Mouse (Mus musculus): ENCODE data around the gene Vmn1r86.
"Not testable (repeated sequence)": the region's sequence is repeated elsewhere in the genome, so short reads cannot be mapped to it uniquely, and the experiment has no call there.

Vmn1r86 gene

DNA sequence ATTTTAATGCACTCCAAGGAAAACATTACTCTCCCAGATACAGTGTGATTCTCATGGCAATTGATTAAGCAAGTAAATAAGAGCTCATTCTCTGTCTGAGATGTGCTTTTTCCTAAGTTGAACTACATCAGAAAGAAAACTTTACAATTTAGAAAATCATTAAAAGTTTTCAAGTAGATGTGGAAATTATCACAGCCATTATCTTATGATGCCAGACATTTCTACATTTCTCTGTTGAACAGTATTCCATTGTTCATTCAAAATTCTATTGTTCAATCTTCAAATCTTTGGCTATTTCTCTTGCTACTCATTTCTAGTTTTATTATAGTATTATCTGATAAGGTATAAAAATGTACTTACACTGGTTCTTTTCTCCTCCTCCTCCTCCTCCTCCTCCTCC, at the start of gene Vmn1r86:
TSS of gene Vmn1r86 (minus strand) at position 101 of the 400 bp plus-strand sequence.
- no peak for DNase-seq (ENCODE audit: low read depth)

GRCm38 (mm10) chr7:13159268-13159667, 39.6 kb upstream of the Vmn1r86 start, which contains the start of gene Vmn1r88:
Vmn1r88 (plus strand) TSS chr7:13159568.
- DNase-seq (ENCODE audit: low read depth), result no peak

GRCm38 (mm10) chr7:13140057-13140456, 20.3 kb upstream of the Vmn1r86 start, which contains the start of gene Vmn1r87:
Vmn1r87 (minus strand) TSS chr7:13140157.
- DNase-seq (ENCODE audit: low read depth), result no peak

DNA sequence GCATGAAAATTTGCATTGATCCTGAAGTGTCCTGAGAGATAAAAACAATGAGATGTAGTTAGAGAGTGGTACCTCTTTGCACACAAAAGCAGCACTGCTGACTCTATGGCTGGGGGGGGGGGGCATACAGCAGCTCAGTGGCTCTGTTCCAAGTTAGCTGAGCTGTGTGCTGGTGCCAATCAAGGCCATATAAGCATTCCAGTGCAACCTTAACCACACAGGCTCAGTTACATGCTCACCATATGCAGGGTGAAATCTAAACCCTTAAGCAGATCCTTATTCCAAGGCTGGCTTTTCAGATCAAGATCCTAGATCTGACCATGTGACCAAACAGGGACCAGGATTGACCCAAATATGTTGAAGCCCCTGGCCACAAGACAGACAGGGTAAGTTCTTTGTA, 17.6 kb upstream of the Vmn1r86 start:
- DNase-seq (ENCODE audit: low read depth), result no peak

DNA sequence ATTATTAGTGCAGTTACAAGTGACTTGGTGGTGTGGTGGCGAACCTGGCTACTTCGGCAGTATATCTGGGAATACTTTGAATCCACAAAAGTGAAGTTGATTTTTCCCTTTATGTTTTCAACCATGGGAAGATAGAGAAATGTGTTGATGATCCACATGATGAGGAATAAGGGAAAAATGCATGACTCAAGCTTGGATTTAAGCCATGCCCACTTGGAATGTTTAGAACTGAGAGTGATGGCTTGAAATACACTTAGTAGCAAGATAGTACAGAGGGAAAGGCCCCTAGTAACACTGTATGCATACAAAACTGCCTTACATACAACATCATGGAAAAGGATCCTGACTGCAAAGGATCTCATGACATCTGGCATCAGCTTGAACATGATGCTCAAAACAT, 12.1 kb upstream of the Vmn1r86 start:
- no peak for DNase-seq (ENCODE audit: low read depth)

DNA sequence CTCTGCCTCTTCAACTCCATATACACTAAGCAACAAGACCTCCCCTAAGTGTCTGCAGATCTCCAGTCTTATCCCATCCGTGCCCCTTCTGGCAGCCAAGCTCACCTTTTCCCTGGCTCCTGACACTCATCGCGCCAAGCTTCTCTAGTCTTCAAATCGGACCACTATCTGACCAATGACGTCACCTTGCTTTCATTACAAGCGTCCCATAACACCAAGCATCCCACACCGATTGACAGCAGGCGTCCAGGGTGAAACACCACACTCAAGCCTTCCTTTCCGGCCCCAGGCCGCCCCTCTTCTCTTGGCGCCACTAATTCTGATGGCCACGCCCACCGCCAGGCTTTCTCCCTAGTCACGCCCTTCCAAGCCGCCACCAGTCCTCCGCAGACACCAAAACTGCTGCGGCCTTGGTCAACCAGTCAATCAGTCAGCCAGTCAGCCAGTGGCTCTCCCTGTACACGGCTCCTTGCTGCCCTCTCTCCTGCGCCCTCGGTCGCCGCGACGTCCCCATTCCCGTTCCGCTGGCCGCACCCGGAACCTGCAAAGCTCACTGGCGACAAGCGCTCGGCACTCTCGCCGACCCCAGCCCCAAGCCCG, 3.9 kb upstream of the Vmn1r86 start:
- DNase-seq (ENCODE audit: low read depth), result not testable (repeated sequence)

DNA sequence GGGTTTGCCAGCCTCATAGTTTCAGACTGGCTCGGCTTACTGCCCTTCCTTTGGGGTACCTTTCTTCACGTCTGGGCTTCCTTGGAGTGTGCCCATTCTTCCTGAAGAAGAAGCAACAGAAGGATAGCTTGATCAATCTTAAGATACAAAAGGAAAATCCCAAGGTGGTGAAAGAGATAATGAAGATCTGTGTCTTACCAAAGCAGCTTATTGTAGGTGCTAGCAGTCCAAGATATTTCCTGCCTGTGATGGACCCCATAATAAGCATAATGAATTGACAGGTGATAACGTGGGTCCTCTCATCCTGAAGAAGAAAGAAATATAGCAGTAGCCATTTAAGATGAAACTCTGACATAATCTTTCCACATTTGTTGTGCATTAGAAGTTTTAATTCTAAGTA, 24.6 kb downstream of the Vmn1r86 start, which contains the start of gene Vmn1r85:
TSS of gene Vmn1r85 (minus strand) at position 101 of the 400 bp plus-strand sequence.
- no peak for DNase-seq (ENCODE audit: low read depth)

DNA sequence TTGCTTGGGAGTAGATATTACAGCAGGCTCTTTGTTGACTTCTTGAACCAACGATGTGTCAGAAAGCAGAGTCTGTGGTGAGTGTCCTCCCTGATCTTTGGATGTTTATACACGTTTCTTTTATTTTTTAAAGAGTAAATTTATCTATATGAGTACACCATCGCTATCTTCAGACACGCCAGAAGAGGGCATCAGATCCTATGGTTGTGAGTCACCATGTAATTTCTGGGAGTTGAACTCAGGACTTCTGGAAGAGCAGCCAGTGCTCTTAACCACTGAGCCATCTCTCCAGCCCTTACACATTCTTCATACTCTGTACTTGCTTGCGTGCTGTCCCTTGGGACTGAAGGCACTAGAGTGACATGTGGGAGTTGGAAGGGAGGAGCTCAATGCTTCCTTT, 47.4 kb downstream of the Vmn1r86 start:
- no peak for DNase-seq (ENCODE audit: low read depth)

- DNase-seq (ENCODE audit: low read depth), result peak; percentile 62
These were observed 56.3 kb downstream of the Vmn1r86 start for GRCm38 (mm10) chr7:13063399-13063798.

GRCm38 (mm10) chr7:13059536-13059935, 60.2 kb downstream of the Vmn1r86 start:
- no peak for DNase-seq (ENCODE audit: low read depth)

GRCm38 (mm10) chr7:13056913-13057700, 62.6 kb downstream of the Vmn1r86 start:
- no peak for DNase-seq (ENCODE audit: low read depth)

DNA sequence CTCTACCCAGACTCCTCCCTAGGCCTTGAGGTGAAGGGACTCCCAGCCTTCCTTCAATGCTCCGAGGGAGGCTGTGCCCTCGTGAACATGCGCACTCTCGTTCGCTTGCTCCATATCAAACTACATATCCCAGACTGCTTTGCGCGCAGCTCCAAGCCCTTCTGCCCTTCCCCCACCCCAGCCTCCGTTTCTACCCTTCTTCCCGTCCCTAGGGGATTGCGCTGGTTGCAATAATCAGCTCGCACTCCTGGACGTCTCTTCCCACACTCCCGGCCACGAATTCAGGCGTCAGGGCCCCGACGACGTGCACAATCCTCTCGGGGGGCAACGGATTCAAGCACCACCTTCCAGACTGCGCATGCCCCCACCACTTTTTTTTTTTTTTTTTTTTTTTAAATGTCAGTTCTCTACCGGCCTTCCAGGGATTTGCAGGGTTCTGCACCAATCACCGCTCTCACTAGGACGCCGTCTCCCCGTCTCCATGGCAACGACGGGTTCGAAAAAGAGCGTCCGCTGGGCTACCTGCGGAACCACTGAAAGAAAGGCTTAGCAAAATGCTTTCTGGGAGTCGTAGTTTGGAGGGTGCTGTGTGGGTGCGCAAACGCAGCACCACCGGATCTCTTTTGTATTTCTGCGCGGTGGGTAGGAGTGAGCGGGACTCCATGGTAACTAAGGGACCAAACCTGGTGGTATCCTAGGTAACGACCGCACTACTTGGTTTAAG, 65.3 kb downstream of the Vmn1r86 start, which contains the start of gene Mzf1:
TSS of gene Mzf1 (minus strand) at position 478 of the 724 bp plus-strand sequence.
- DNase-seq (ENCODE audit: low read depth), result peak; percentile 98

DNA sequence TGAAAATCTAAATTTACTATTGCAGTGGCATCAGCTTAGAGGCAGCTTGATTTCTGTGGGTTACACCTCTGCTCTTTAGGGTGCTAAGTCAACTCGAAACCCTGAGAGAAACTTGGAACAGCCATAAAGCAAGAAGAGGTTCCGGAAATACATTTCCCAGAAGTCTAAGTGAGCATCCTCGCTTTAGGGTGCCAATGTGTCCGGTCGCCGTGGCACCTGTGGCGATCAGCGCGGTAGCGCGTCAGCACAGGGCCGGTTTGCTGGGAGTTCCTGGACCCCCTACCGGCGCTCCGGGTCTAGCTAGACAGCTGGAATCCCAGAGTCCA, 65.8 kb downstream of the Vmn1r86 start:
- no peak for DNase-seq (ENCODE audit: low read depth)

DNA sequence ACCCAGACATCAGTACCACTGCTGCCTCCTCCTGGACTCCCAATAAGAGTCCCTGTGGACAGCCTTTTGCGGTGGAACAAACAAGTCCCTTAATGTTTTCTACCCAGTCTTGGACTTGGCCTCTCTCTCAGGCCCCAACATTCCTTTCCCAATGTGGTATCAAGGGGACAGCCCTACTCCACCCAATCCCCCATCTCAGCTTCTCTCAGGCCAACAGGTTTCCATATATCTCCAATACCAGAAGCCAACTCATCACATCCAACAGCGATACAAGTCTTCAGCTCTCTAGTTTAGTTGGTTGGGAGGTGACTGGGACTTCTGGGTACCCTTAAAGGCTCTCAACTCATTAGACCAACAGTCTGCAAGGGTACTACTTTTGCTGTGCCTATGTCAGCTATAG, 66.2 kb downstream of the Vmn1r86 start:
- no peak for DNase-seq (ENCODE audit: low read depth)

- DNase-seq (ENCODE audit: low read depth), result no peak
These were observed 66.7 kb downstream of the Vmn1r86 start for GRCm38 (mm10) chr7:13053001-13053400.

Data from induced T-regulatory cell, adult 2 months (primary cell).